Mouse (Mus musculus) heart, postnatal 14 days (tissue): Measurements from ENCODE around the gene Hyou1. TPM values are rescaled to one million over a fixed set of nuclear protein-coding genes. Genes with fewer than 3 reads are reported as not detected.
"Not testable (repeated sequence)": the region's sequence is repeated elsewhere in the genome, so short reads cannot be mapped to it uniquely, and the experiment has no call there.

Experiments
- DNase-seq, 2 experiments: peaks; one replicate each; pipeline ENCODE4 v3.0.0; 2021 to 2022
- intact Hi-C: fragments of 180-260 bp; cut with DNase I; formaldehyde crosslinking; loops from one replicate; pipeline ENCODE4 v1.15.1; 2025
- long read RNA-seq, 2 experiments: library from polyadenylated mRNA; stranded (forward); transcript quantifications; one replicate each; pipeline ENCODE4 v2.0.0; 2021
- total RNA-seq, 2 experiments: library from RNA; stranded (reverse); gene quantifications; 2 replicates each; pipeline ENCODE4 v1.2.3; 2021

Gene Hyou1
- total RNA-seq, result 10 to 100 TPM; 38.9 to 52.1 TPM
- long read RNA-seq, experiment 1, full-length matches to known transcripts, result 30 of 40 reads
- long read RNA-seq, experiment 1, partial matches to known transcripts, result 7 of 40 reads
- long read RNA-seq, experiment 1, other reads (novel, unspliced or antisense), result 3 of 40 reads
- long read RNA-seq, experiment 2, full-length matches to known transcripts, result 36 of 47 reads
- long read RNA-seq, experiment 2, partial matches to known transcripts, result 6 of 47 reads
- long read RNA-seq, experiment 2, other reads (novel, unspliced or antisense), result 5 of 47 reads

GRCm38 (mm10) chr9:44379054-44379834, at the start of gene Hyou1:
Gene Hyou1 (plus strand): TSS chr9:44379490.
- intact Hi-C loops, result no loop called here
- DNase-seq, result peak; percentile 99 to 100

GRCm38 (mm10) chr9:44330736-44331135, 48.6 kb upstream of the Hyou1 start:
- intact Hi-C loops, result no loop called here
- no peak for DNase-seq

- DNase-seq, result no peak
- intact Hi-C loops, result no loop called here
These were observed 46.2 kb upstream of the Hyou1 start for GRCm38 (mm10) chr9:44332918-44333638.

GRCm38 (mm10) chr9:44334396-44335330, 44.6 kb upstream of the Hyou1 start, which contains the start of gene H2afx:
Gene H2afx (plus strand): TSS chr9:44334694.
- DNase-seq, result peak; percentile 96 to 97
- intact Hi-C loops, result loop anchor here (1.0 to 5.0 kb wide), 2 partner anchors 8 to 32 kb away; partner anchors contain the start of gene Dpagt1

GRCm38 (mm10) chr9:44335331-44336092, 43.8 kb upstream of the Hyou1 start:
- peak; percentile 50 to 54 for DNase-seq
- intact Hi-C loops, result loop anchor here (5.0 kb wide), 1 partner anchor 33 kb away; no protein-coding TSS in a partner anchor

- intact Hi-C loops, result loop anchor here (5.0 kb wide), 1 partner anchor 34 kb away; no protein-coding TSS in a partner anchor
- no peak for DNase-seq
These were observed 43.2 kb upstream of the Hyou1 start for GRCm38 (mm10) chr9:44336093-44336406.

GRCm38 (mm10) chr9:44336513-44336912, 42.8 kb upstream of the Hyou1 start:
- intact Hi-C loops, result loop anchor here (5.0 kb wide), 1 partner anchor 34 kb away; no protein-coding TSS in a partner anchor
- not testable (repeated sequence) for DNase-seq

- intact Hi-C loops, result loop anchor here (5.0 kb wide), 1 partner anchor 35 kb away; no protein-coding TSS in a partner anchor
These were observed 42.3 kb upstream of the Hyou1 start for GRCm38 (mm10) chr9:44336964-44337363.

GRCm38 (mm10) chr9:44337436-44338169, 41.7 kb upstream of the Hyou1 start:
- DNase-seq, result no peak
- intact Hi-C loops, result loop anchor here (5.0 kb wide), 1 partner anchor 35 kb away; no protein-coding TSS in a partner anchor

More at GRCm38 (mm10) chr9:44336964-44337363, 42.3 kb upstream of the Hyou1 start:
- no peak for DNase-seq

- intact Hi-C loops, result loop anchor here (5.0 kb wide), 1 partner anchor 36 kb away; no protein-coding TSS in a partner anchor
- DNase-seq, result no peak
These were observed 40.7 kb upstream of the Hyou1 start for GRCm38 (mm10) chr9:44338574-44338973.

- DNase-seq, result no peak
- intact Hi-C loops, result loop anchor here (5.0 kb wide), 2 partner anchors 94 to 209 kb away; partner anchors contain the start of gene Mcam
These were observed 37.8 kb upstream of the Hyou1 start for GRCm38 (mm10) chr9:44341487-44341886.

- DNase-seq, result no peak
- intact Hi-C loops, result loop anchor here (5.0 kb wide), 2 partner anchors 95 to 210 kb away; partner anchors contain the start of gene Mcam
These were observed 37.1 kb upstream of the Hyou1 start for GRCm38 (mm10) chr9:44342173-44342572.

GRCm38 (mm10) chr9:44342605-44343004, 36.7 kb upstream of the Hyou1 start:
- DNase-seq, result no peak
- intact Hi-C loops, result loop anchor here (5.0 kb wide), 2 partner anchors 95 to 210 kb away; partner anchors contain the start of gene Mcam

- DNase-seq, result peak; percentile 43 to 55
- intact Hi-C loops, result loop anchor here (5.0 kb wide), 2 partner anchors 96 to 211 kb away; partner anchors contain the start of gene Mcam
These were observed 36.0 kb upstream of the Hyou1 start for GRCm38 (mm10) chr9:44343290-44343689.

- intact Hi-C loops, result loop anchor here (5.0 kb wide), 2 partner anchors 97 to 212 kb away; partner anchors contain the start of gene Mcam
- peak; percentile 90 to 94 for DNase-seq
These were observed 35.4 kb upstream of the Hyou1 start, which contains the start of gene Hmbs for GRCm38 (mm10) chr9:44343781-44344421. Gene Hmbs (minus strand): TSS chr9:44344228.

GRCm38 (mm10) chr9:44345570-44346433, 33.5 kb upstream of the Hyou1 start:
- DNase-seq, result no peak
- intact Hi-C loops, result no loop called here
